Mouse (Mus musculus) myocyte (in vitro differentiated cells): ENCODE results near the gene Bik. TPM values are rescaled to one million over a fixed set of nuclear protein-coding genes. Genes with fewer than 3 reads are reported as not detected.

Source experiments
- H3K27me3 ChIP-seq: one replicate; pipeline ENCODE4 v1.6.1; 2011; ENCODE audit not compliant: control insufficient read depth, insufficient read depth, insufficient read length
- H3K36me3 ChIP-seq: one replicate; pipeline ENCODE4 v1.6.1; 2011; ENCODE audit not compliant: control insufficient read depth, insufficient read depth
- H3K4me2 ChIP-seq: one replicate; pipeline ENCODE4 v1.6.1; 2011; ENCODE audit warnings: low read depth, control low read depth
- H3K4me3 ChIP-seq: one replicate; pipeline ENCODE4 v1.5.1; 2011; ENCODE audit warnings: mild to moderate bottlenecking, control low read depth, moderate library complexity
- H3K79me2 ChIP-seq: one replicate; pipeline ENCODE4 v1.6.1; 2011; ENCODE audit not compliant: control insufficient read depth, insufficient read depth
- H3ac ChIP-seq: one replicate; pipeline ENCODE4 v1.6.1; 2011; ENCODE audit not compliant: control insufficient read depth, insufficient read length
- CEBPB ChIP-seq: IDR thresholded peaks from 2 replicates; pipeline ENCODE4 v1.6.1; 2011; ENCODE audit warnings: mild to moderate bottlenecking, moderate library complexity; ENCODE audit not compliant: poor library complexity, insufficient read depth, severe bottlenecking
- E2F4 ChIP-seq: IDR thresholded peaks from one replicate; pipeline ENCODE4 v1.6.1; 2011; ENCODE audit warnings: mild to moderate bottlenecking, control low read depth, moderate library complexity; ENCODE audit not compliant: insufficient read depth
- MAX ChIP-seq: IDR thresholded peaks from one replicate; pipeline ENCODE4 v1.6.1; 2011; ENCODE audit warnings: low read depth, mild to moderate bottlenecking, control low read depth
- MYOD1 ChIP-seq, 3 experiments: IDR thresholded peaks; one replicate each; pipeline ENCODE4 v1.6.1; 2011; ENCODE audit warnings: control low read depth in 2 of 3, low read depth in 2 of 3, mild to moderate bottlenecking in 2 of 3, moderate library complexity in 1 of 3; ENCODE audit not compliant: insufficient read length in 2 of 3, control insufficient read depth in 1 of 3
- MYOG ChIP-seq, 3 experiments: IDR thresholded peaks; one replicate each; pipeline ENCODE4 v1.6.1; 2011; ENCODE audit warnings: control low read depth in 2 of 3, low read depth in 2 of 3, mild to moderate bottlenecking in 2 of 3; ENCODE audit not compliant: insufficient read length in 2 of 3, control insufficient read depth in 1 of 3, insufficient read depth in 1 of 3
- POLR2A ChIP-seq: IDR thresholded peaks from one replicate; pipeline ENCODE4 v1.6.1; 2011; ENCODE audit warnings: low read depth, mild to moderate bottlenecking, control low read depth, moderate library complexity; ENCODE audit not compliant: insufficient read length
- POLR2AphosphoS2 ChIP-seq: IDR thresholded peaks from one replicate; pipeline ENCODE4 v1.6.1; 2011; ENCODE audit warnings: low read depth, control low read depth; ENCODE audit not compliant: insufficient read length
- REST ChIP-seq: IDR thresholded peaks from one replicate; pipeline ENCODE4 v1.6.1; 2011; ENCODE audit warnings: mild to moderate bottlenecking, control low read depth, moderate library complexity; ENCODE audit not compliant: insufficient read depth, insufficient read length
- SRF ChIP-seq: IDR thresholded peaks from one replicate; pipeline ENCODE4 v1.6.1; 2011; ENCODE audit warnings: low read depth; ENCODE audit not compliant: control insufficient read depth, insufficient read length
- TCF12 ChIP-seq: IDR thresholded peaks from one replicate; pipeline ENCODE4 v1.6.1; 2011; ENCODE audit warnings: mild to moderate bottlenecking, control low read depth; ENCODE audit not compliant: poor library complexity, insufficient read depth, severe bottlenecking
- TCF3 ChIP-seq: IDR thresholded peaks from one replicate; pipeline ENCODE4 v1.6.1; 2011; ENCODE audit warnings: low read depth, control low read depth; ENCODE audit not compliant: insufficient read length
- USF1 ChIP-seq: IDR thresholded peaks from one replicate; pipeline ENCODE4 v1.6.1; 2011; ENCODE audit warnings: low read depth, mild to moderate bottlenecking, control low read depth, moderate library complexity
- polyA plus RNA-seq: library from polyadenylated mRNA; unstranded; fragments of >200 nt; fragmentation: generic; extraction: Trizol; gene quantifications from one replicate; pipeline ENCODE4 v1.2.1, GENCODE M21; 2012; ENCODE audit warnings: missing spikeins

The Bik gene
- polyA plus RNA-seq, 1 experiment, result 1.3 TPM

GRCm38 (mm10) chr15:83572132-83572531, 45.5 kb downstream of the Bik start:
- Histone ChIP-seq H3K79me2 (peaks cover 38% of the 10 kb centered on the region), H3K4me3 (no peak overlapping the region), H3K27me3 (no peaks in the 10 kb centered on the region), H3K4me2 (peak overlapping the region; percentile 66), H3K36me3 (peaks cover 15% of the 10 kb centered on the region), H3ac (no peak overlapping the region)
- TF ChIP-seq TCF3 (peak; percentile 9), MYOG (IDR thresholded peaks at IDR 0.05; ENCODE audit: control insufficient read depth in 1 of 3, insufficient read depth in 1 of 3, insufficient read length in 2 of 3, low read depth in 2 of 3) (peak; percentile 59 to 90 (median 61)), TCF12 (peak; percentile 70), USF1 (no peak), MYOD1 (IDR thresholded peaks at IDR 0.05; ENCODE audit: control insufficient read depth in 1 of 3, insufficient read length in 2 of 3, low read depth in 2 of 3) (peak; percentile 22 to 90 (median 72)), SRF (no peak)

GRCm38 (mm10) chr15:83573606-83574005, 46.9 kb downstream of the Bik start:
- peaks cover 25% of the 10 kb centered on the region for H3K36me3 ChIP-seq
- H3K4me3 ChIP-seq, result no peak overlapping the region
- H3ac ChIP-seq, result no peak overlapping the region
- TF ChIP-seq MYOG (IDR thresholded peaks at IDR 0.05; ENCODE audit: control insufficient read depth in 1 of 3, insufficient read depth in 1 of 3, insufficient read length in 2 of 3, low read depth in 2 of 3), result no peak
- no peaks in the 10 kb centered on the region for H3K27me3 ChIP-seq
- peaks cover 23% of the 10 kb centered on the region for H3K79me2 ChIP-seq
- H3K4me2 ChIP-seq, result no peak overlapping the region

GRCm38 (mm10) chr15:83574731-83575351, 48.2 kb downstream of the Bik start:
- Histone ChIP-seq H3K4me2 (peak overlapping the region; percentile 47), H3K36me3 (peaks cover 25% of the 10 kb centered on the region), H3ac (no peak overlapping the region), H3K4me3 (no peak overlapping the region), H3K79me2 (peaks cover 11% of the 10 kb centered on the region), H3K27me3 (no peaks in the 10 kb centered on the region)
- TF ChIP-seq TCF3 (peak; percentile 70), MAX (peak; percentile 4), REST (no peak), TCF12 (peak; percentile 86), MYOD1 (IDR thresholded peaks at IDR 0.05; ENCODE audit: control insufficient read depth in 1 of 3, insufficient read length in 2 of 3, low read depth in 2 of 3) (peak; percentile 68 to 95 (median 92)), CEBPB (no peak), POLR2AphosphoS2 (peak; percentile 76), MYOG (IDR thresholded peaks at IDR 0.05; ENCODE audit: control insufficient read depth in 1 of 3, insufficient read depth in 1 of 3, insufficient read length in 2 of 3, low read depth in 2 of 3) (peak; percentile 75 to 98 (median 94)), USF1 (peak; percentile 73), E2F4 (no peak), POLR2A (peak; percentile 26), SRF (no peak)

GRCm38 (mm10) chr15:83575543-83575942, 48.9 kb downstream of the Bik start:
- no peak for TF ChIP-seq SRF
- TF ChIP-seq REST, result no peak
- no peak for TF ChIP-seq TCF12
- TF ChIP-seq CEBPB, result no peak
- TF ChIP-seq POLR2AphosphoS2, result peak; percentile 40
- TF ChIP-seq USF1, result no peak
- peak in 2 of 3 experiments; percentile 54 to 72 for TF ChIP-seq MYOG (IDR thresholded peaks at IDR 0.05; ENCODE audit: control insufficient read depth in 1 of 3, insufficient read depth in 1 of 3, insufficient read length in 2 of 3, low read depth in 2 of 3)
- TF ChIP-seq POLR2A, result no peak
- TF ChIP-seq MAX, result no peak
- TF ChIP-seq MYOD1 (IDR thresholded peaks at IDR 0.05; ENCODE audit: control insufficient read depth in 1 of 3, insufficient read length in 2 of 3, low read depth in 2 of 3), result peak in 1 of 3 experiments; percentile 64
- no peak for TF ChIP-seq E2F4
- no peaks in the 10 kb centered on the region for H3K27me3 ChIP-seq
- no peak overlapping the region for H3ac ChIP-seq
- H3K4me3 ChIP-seq, result no peak overlapping the region
- H3K79me2 ChIP-seq, result peaks cover 4% of the 10 kb centered on the region
- H3K4me2 ChIP-seq, result peak overlapping the region; percentile 47
- H3K36me3 ChIP-seq, result peaks cover 25% of the 10 kb centered on the region

- no peak for TF ChIP-seq MAX
- TF ChIP-seq SRF, result no peak
- no peak for TF ChIP-seq E2F4
- TF ChIP-seq TCF12, result no peak
- TF ChIP-seq USF1, result no peak
- TF ChIP-seq MYOD1 (IDR thresholded peaks at IDR 0.05; ENCODE audit: control insufficient read depth in 1 of 3, insufficient read length in 2 of 3, low read depth in 2 of 3), result no peak
- TF ChIP-seq REST, result no peak
- no peak for TF ChIP-seq CEBPB
- TF ChIP-seq POLR2AphosphoS2, result no peak
- no peak for TF ChIP-seq TCF3
- TF ChIP-seq POLR2A, result no peak
- no peak for TF ChIP-seq MYOG (IDR thresholded peaks at IDR 0.05; ENCODE audit: control insufficient read depth in 1 of 3, insufficient read depth in 1 of 3, insufficient read length in 2 of 3, low read depth in 2 of 3)
- no peak overlapping the region for H3K4me3 ChIP-seq
Observed at GRCm38 (mm10) chr15:83576651-83577050, 50.0 kb downstream of the Bik start.

More at GRCm38 (mm10) chr15:83576651-83577050, 50.0 kb downstream of the Bik start:
- peaks cover 25% of the 10 kb centered on the region for H3K36me3 ChIP-seq
- no peak overlapping the region for H3K4me2 ChIP-seq
- H3K27me3 ChIP-seq, result no peaks in the 10 kb centered on the region
- H3K79me2 ChIP-seq, result no peaks in the 10 kb centered on the region
- H3ac ChIP-seq, result no peak overlapping the region
